Mouse (Mus musculus): ENCODE measurements around the gene Gm11567. TPM values are rescaled to one million over a fixed set of nuclear protein-coding genes. Genes with fewer than 3 reads are reported as not detected.
"Not testable (repeated sequence)": the region's sequence is repeated elsewhere in the genome, so short reads cannot be mapped to it uniquely, and the experiment has no call there.

Gene Gm11567
- polyA plus RNA-seq (2016; fragmentation: Nextera tagmentation; extraction: Ambion mirVana): not detected in 2 replicates

GRCm38 (mm10) chr11:99878887-99879286 is at the start of gene Gm11567:
Gene Gm11567, plus strand, starts transcription at chr11:99879187.
- H3K4me1 ChIP-seq; H3K9me3 ChIP-seq (replicated peaks); DNase-seq (ENCODE audit: low spot score); H3K27ac ChIP-seq (replicated peaks); H3K27me3 ChIP-seq (ENCODE audit: low read depth, poor library complexity, severe bottlenecking); H3K36me3 ChIP-seq; H3K4me3 ChIP-seq: not testable (repeated sequence)
- WGBS: 77% methylated on average over 1 of the region's 1 CpGs

DNA sequence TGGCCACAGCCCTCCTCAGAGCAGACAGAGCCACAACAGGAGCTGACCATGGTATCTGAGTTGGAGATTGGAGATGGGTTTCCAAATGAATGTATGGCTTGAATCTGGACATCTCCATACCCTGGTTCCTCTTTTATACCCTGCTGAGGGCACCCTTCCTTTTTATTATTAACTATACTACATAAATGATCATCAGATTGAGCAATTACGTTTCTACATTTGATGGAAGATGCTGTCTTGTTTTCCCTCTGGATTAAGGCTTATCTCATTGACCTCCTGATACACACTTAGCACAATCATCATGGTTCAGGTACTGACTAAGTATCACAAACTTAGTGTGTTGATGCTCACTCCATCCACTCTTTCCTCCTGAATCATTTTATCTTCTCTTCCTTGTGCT is 41.0 kb upstream of the Gm11567 start, which contains the start of gene 2300003K06Rik:
Gene 2300003K06Rik (minus strand): TSS at position 101 of the 400 bp plus-strand sequence.
- WGBS: 94% methylated on average over 1 of the region's 1 CpGs
- DNase-seq (ENCODE audit: low spot score): no peak
- no peak within 1 kb of the TSS for H3K4me3 ChIP-seq

DNA sequence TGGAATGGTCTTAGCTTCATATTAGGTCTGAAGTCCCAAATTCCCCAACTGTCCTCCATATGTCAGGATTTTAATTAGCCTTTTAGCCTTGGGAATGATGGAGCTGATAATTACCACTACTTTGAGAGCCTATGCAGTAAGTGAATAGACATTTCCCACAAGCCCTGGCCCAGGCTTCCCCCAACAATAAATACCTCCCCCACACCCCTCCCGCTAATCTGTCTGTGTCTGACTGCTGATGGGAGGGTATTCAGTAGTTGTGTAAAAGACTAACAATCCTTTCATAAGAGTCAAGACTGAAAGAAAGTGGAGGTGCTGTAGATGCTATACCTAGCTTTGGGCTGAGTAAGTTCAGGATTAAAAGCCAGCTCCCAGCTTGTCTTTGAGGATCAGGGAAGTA is 36.8 kb upstream of the Gm11567 start:
- H3K27ac ChIP-seq (replicated peaks): no peak overlapping the region
- no peak overlapping the region for H3K4me3 ChIP-seq
- no peaks in the 10 kb centered on the region for H3K9me3 ChIP-seq (replicated peaks)
- WGBS: 79% methylated on average over 1 of the region's 1 CpGs
- peaks cover 4% of the 10 kb centered on the region; the same call in 1 of the 2 replicates for H3K4me1 ChIP-seq
- DNase-seq (ENCODE audit: low spot score): no peak
- no peaks in the 10 kb centered on the region for H3K27me3 ChIP-seq (ENCODE audit: low read depth, poor library complexity, severe bottlenecking)
- no peaks in the 10 kb centered on the region for H3K36me3 ChIP-seq

More for the DNA sequence above, 41.0 kb upstream of the Gm11567 start, which contains the start of gene 2300003K06Rik:
- Histone ChIP-seq H3K4me1 (peaks cover 4% of the 10 kb centered on the region; the same call in 1 of the 2 replicates), H3K36me3 (no peaks in the 10 kb centered on the region), H3K27ac (replicated peaks) (no peak within 1 kb of the TSS), H3K9me3 (replicated peaks) (no peaks in the 10 kb centered on the region), H3K27me3 (ENCODE audit: low read depth, poor library complexity, severe bottlenecking) (no peaks in the 10 kb centered on the region)

DNA sequence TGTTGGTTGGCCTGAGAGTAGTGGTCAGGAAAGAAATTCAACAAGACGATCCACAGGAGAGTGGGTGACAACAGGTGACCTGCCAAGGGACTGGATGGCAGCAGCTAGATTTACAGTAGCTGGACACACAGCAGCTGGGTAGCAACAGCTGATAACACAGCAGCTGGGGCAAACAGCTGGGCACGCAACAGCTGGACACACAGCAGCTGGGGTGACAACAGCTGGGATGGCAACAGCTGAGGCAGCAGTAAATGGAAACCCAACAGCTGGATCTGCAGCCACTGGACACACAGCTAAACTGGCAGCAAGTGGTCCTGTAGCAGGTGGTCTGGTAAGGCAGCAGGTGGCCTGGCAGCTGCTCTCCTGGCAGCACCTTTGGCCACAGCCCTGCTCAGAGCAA is 32.2 kb upstream of the Gm11567 start:
- no peak overlapping the region for H3K4me3 ChIP-seq
- no peak overlapping the region for H3K27ac ChIP-seq (replicated peaks)
- H3K9me3 ChIP-seq (replicated peaks): 0 out of 2 replicates have a peak, but pooled peaks cover 3% of the 10 kb centered on the region
- 86% methylated on average over 2 of the region's 2 CpGs for WGBS
- H3K4me1 ChIP-seq: peaks cover 4% of the 10 kb centered on the region; the same call in 1 of the 2 replicates
- no peak for DNase-seq (ENCODE audit: low spot score)
- H3K27me3 ChIP-seq (ENCODE audit: low read depth, poor library complexity, severe bottlenecking): no peaks in the 10 kb centered on the region
- H3K36me3 ChIP-seq: no peaks in the 10 kb centered on the region

DNA sequence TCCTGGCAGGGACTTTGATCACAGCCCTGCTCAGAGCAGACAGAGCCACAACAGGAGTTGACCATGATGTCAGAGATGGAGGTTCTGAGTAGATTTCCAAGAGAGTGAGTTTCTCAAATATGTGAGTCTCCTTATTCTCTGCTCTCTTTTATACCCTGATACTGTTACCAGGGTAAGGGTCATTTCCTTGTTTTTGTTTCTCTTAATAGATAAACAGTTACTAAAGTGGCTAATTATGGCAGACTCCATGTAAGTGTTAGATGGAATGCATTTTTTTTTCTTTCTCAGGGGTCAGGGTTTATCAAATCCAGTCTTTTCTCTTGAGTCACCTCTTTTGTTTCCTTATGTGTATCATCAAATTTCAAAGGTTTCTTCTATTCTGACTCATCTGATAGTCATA is 27.5 kb upstream of the Gm11567 start, which contains the start of gene Krtap4-16:
Gene Krtap4-16 (minus strand): TSS at position 101 of the 400 bp plus-strand sequence.
- Histone ChIP-seq H3K4me1 (no peaks in the 10 kb centered on the region), H3K27ac (replicated peaks) (peak within 1 kb of the TSS; percentile 65), H3K27me3 (ENCODE audit: low read depth, poor library complexity, severe bottlenecking) (no peaks in the 10 kb centered on the region), H3K4me3 (no peak within 1 kb of the TSS), H3K36me3 (no peaks in the 10 kb centered on the region), H3K9me3 (replicated peaks) (0 out of 2 replicates have a peak, but pooled peaks cover 3% of the 10 kb centered on the region)
- no peak for DNase-seq (ENCODE audit: low spot score)

GRCm38 (mm10) chr11:99854121-99854520 is 24.9 kb upstream of the Gm11567 start:
- DNase-seq (ENCODE audit: low spot score): no peak
- 68% methylated on average over 3 of the region's 3 CpGs for WGBS
- no peak overlapping the region for H3K27ac ChIP-seq (replicated peaks)

GRCm38 (mm10) chr11:99857617-99858016 is 21.4 kb upstream of the Gm11567 start, which contains the start of gene Gm11568:
Gene Gm11568, plus strand, starts transcription at chr11:99857917.
- H3K4me1 ChIP-seq: no peaks in the 10 kb centered on the region
- no peaks in the 10 kb centered on the region for H3K36me3 ChIP-seq
- H3K27ac ChIP-seq (replicated peaks): no peak within 1 kb of the TSS; the same call in 1 of the 2 replicates
- DNase-seq (ENCODE audit: low spot score): no peak
- no peaks in the 10 kb centered on the region for H3K9me3 ChIP-seq (replicated peaks)
- 96% methylated on average over 2 of the region's 2 CpGs for WGBS
- H3K27me3 ChIP-seq (ENCODE audit: low read depth, poor library complexity, severe bottlenecking): no peaks in the 10 kb centered on the region
- H3K4me3 ChIP-seq: no peak within 1 kb of the TSS

More at GRCm38 (mm10) chr11:99854121-99854520, 24.9 kb upstream of the Gm11567 start:
- no peak overlapping the region for H3K4me3 ChIP-seq
- 0 out of 2 replicates have a peak, but pooled peaks cover 3% of the 10 kb centered on the region for H3K9me3 ChIP-seq (replicated peaks)
- H3K27me3 ChIP-seq (ENCODE audit: low read depth, poor library complexity, severe bottlenecking): no peaks in the 10 kb centered on the region
- no peaks in the 10 kb centered on the region for H3K36me3 ChIP-seq
- no peaks in the 10 kb centered on the region for H3K4me1 ChIP-seq

DNA sequence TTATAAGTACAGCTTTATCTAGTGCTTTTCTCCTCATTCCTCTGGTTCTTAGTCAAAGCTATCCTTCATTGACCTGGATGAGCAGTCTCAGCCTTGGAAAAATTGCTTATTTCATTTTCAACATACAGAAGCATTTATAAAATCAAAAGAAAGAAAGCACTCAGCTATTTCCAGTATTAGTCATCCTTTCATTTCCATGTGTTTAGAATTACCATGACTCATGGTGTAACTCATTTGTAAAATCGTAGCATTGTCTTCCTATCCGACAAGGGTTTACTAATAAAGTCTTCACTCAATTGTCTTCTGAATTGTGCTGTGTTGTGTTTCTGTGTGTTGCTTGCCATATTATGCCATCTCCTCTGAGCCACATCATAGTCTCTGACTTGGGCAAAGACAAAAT is 20.2 kb upstream of the Gm11567 start:
- WGBS: 85% methylated on average over 2 of the region's 2 CpGs
- no peak overlapping the region for H3K4me3 ChIP-seq
- H3K27me3 ChIP-seq (ENCODE audit: low read depth, poor library complexity, severe bottlenecking): no peaks in the 10 kb centered on the region
- no peaks in the 10 kb centered on the region for H3K36me3 ChIP-seq
- no peaks in the 10 kb centered on the region for H3K4me1 ChIP-seq
- no peaks in the 10 kb centered on the region for H3K9me3 ChIP-seq (replicated peaks)
- DNase-seq (ENCODE audit: low spot score): no peak
- H3K27ac ChIP-seq (replicated peaks): no peak overlapping the region

DNA sequence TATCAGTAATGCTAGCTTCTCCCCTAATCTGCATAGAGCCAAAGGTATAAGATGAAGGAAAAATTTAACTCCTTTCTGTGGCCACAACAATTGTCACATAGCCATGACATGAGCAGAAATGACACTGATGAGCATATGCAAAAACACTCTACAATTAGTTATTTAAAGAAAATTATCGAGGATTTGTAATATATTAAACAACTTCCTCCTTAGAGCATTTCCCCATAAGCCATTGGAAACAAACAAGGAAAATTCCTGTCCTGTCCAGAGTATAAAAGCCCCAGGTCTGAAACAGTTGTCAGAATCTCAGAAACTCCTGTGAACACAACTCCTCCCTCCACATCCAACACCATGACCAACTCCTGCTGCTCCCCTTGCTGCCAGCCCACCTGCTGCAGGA is 14.8 kb upstream of the Gm11567 start, which contains the start of gene Gm11559:
Gene Gm11559 (plus strand): TSS at position 301 of the 400 bp plus-strand sequence.
- H3K9me3 ChIP-seq (replicated peaks); H3K4me3 ChIP-seq; H3K4me1 ChIP-seq; H3K27me3 ChIP-seq (ENCODE audit: low read depth, poor library complexity, severe bottlenecking); DNase-seq (ENCODE audit: low spot score); H3K36me3 ChIP-seq; H3K27ac ChIP-seq (replicated peaks): not testable (repeated sequence)
- WGBS: 62% methylated on average over 1 of the region's 1 CpGs

GRCm38 (mm10) chr11:99873089-99873488 is 5.9 kb upstream of the Gm11567 start, which contains the start of gene Krtap9-1:
Gene Krtap9-1, plus strand, starts transcription at chr11:99873389.
- H3K36me3 ChIP-seq; H3K4me1 ChIP-seq; DNase-seq (ENCODE audit: low spot score); H3K27me3 ChIP-seq (ENCODE audit: low read depth, poor library complexity, severe bottlenecking); H3K9me3 ChIP-seq (replicated peaks); H3K4me3 ChIP-seq: not testable (repeated sequence)
- peak within 1 kb of the TSS; percentile 49; the same call in 1 of the 2 replicates for H3K27ac ChIP-seq (replicated peaks)
- 76% methylated on average over 1 of the region's 1 CpGs for WGBS

GRCm38 (mm10) chr11:99907620-99908019 is 28.6 kb downstream of the Gm11567 start, which contains the start of gene Krtap31-1:
Gene Krtap31-1, plus strand, starts transcription at chr11:99907920.
- no peak within 1 kb of the TSS for H3K4me3 ChIP-seq
- 81% methylated on average over 2 of the region's 2 CpGs for WGBS

DNA sequence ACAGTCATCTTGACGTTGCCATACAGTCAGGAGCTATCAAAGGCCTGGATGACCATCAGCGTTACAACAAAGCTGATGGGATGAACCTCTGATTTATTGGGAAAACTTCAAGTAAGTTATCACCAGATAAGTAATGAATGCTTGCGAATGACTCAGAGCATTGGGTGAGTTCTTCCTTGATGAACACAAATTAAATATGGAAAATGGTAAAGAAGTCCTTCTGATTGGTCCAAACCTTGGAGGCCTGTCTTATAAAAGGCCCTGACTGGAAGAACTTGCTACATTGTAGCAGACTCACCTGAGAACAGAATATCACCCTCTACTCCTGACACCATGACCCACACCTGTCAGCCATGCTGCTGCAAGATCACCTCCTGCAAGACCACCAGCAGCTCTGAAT is 35.5 kb downstream of the Gm11567 start, which contains the start of gene Gm11565:
Gene Gm11565 (plus strand): TSS at position 301 of the 400 bp plus-strand sequence.
- H3K9me3 ChIP-seq (replicated peaks): no peaks in the 10 kb centered on the region
- no peak for DNase-seq (ENCODE audit: low spot score)
- peaks cover 5% of the 10 kb centered on the region; the same call in 1 of the 2 replicates for H3K4me1 ChIP-seq
- H3K27ac ChIP-seq (replicated peaks): no peak within 1 kb of the TSS
- no peaks in the 10 kb centered on the region for H3K27me3 ChIP-seq (ENCODE audit: low read depth, poor library complexity, severe bottlenecking)
- 91% methylated on average over 3 of the region's 3 CpGs for WGBS
- H3K4me3 ChIP-seq: no peak within 1 kb of the TSS
- H3K36me3 ChIP-seq: no peaks in the 10 kb centered on the region

More at GRCm38 (mm10) chr11:99907620-99908019, 28.6 kb downstream of the Gm11567 start, which contains the start of gene Krtap31-1:
- DNase-seq (ENCODE audit: low spot score): no peak
- H3K36me3 ChIP-seq: no peaks in the 10 kb centered on the region
- H3K27me3 ChIP-seq (ENCODE audit: low read depth, poor library complexity, severe bottlenecking): no peaks in the 10 kb centered on the region
- no peaks in the 10 kb centered on the region for H3K9me3 ChIP-seq (replicated peaks)
- no peak within 1 kb of the TSS for H3K27ac ChIP-seq (replicated peaks)
- no peaks in the 10 kb centered on the region for H3K4me1 ChIP-seq
